Mouse (Mus musculus) stomach, postnatal 0 days (tissue): ENCODE data around the gene Tnfrsf23. TPM values are rescaled to one million over a fixed set of nuclear protein-coding genes. Genes with fewer than 3 reads are reported as not detected.
"Not testable (repeated sequence)": the region's sequence is repeated elsewhere in the genome, so short reads cannot be mapped to it uniquely, and the experiment has no call there.

Experiments
- ATAC-seq: fragments of 200-750 bp; cut with Nextera tagmentation; 2 replicates; pipeline ENCODE4 v1.8.0; 2017; ENCODE audit not compliant: low FRiP score, low TSS enrichment
- DNase-seq: peaks from one replicate; pipeline ENCODE4 v3.0.0-alpha.2; 2016; ENCODE audit warnings: low spot score
- H3K27ac ChIP-seq: fragments of 300-500 bp; sonication (generic); replicated peaks from 2 replicates; pipeline ENCODE4 v1.5.1; 2014; ENCODE audit warnings: mild to moderate bottlenecking, control low read depth
- H3K27me3 ChIP-seq: fragments of 300-500 bp; sonication (generic); 2 replicates; pipeline ENCODE4 v1.6.1; 2014; ENCODE audit warnings: low read length; ENCODE audit not compliant: control insufficient read depth, insufficient read depth
- H3K36me3 ChIP-seq: fragments of 300-500 bp; sonication (generic); 2 replicates; pipeline ENCODE4 v1.6.1; 2014; ENCODE audit warnings: low read length, mixed read lengths; ENCODE audit not compliant: control insufficient read depth, insufficient read depth
- H3K4me1 ChIP-seq: fragments of 300-500 bp; sonication (generic); replicated peaks from 2 replicates; pipeline ENCODE4 v1.6.1; 2014; ENCODE audit warnings: antibody characterized with exemption; ENCODE audit not compliant: control insufficient read depth, insufficient read depth
- H3K4me2 ChIP-seq: fragments of 300-500 bp; sonication (generic); replicated peaks from 2 replicates; pipeline ENCODE4 v1.6.1; 2014; ENCODE audit warnings: low read depth, mild to moderate bottlenecking, control low read depth, moderate library complexity
- H3K4me3 ChIP-seq: fragments of 300-500 bp; sonication (generic); 2 replicates; pipeline ENCODE4 v1.5.1; 2014; ENCODE audit warnings: low read depth, low read length, control low read depth
- H3K9ac ChIP-seq: fragments of 300-500 bp; sonication (generic); 2 replicates; pipeline ENCODE4 v1.6.1; 2014; ENCODE audit warnings: mild to moderate bottlenecking, low read length, control low read depth, mixed read lengths
- H3K9me3 ChIP-seq: fragments of 300-500 bp; sonication (generic); 2 replicates; pipeline ENCODE4 v1.6.1; 2016; ENCODE audit warnings: low read length; ENCODE audit not compliant: control insufficient read depth
- CTCF ChIP-seq: IDR thresholded peaks from 2 replicates; pipeline ENCODE4 v1.5.1; 2016; ENCODE audit warnings: antibody characterized with exemption, low read depth, mild to moderate bottlenecking, moderate library complexity
- EP300 ChIP-seq: optimal IDR thresholded peaks from 2 replicates; pipeline ENCODE3; 2016; ENCODE audit warnings: antibody characterized with exemption
- WGBS: fragments of 180-500 bp; shearing (Covaris S2); extraction: QIAGEN DNeasy Blood & Tissue Kit; methylation state at CpG from one replicate; pipeline ENCODE4 v1.1.7; 2014; 5-methylcytosine and 5-hydroxymethylcytosine counted together
- polyA plus RNA-seq: library from polyadenylated mRNA; unstranded; fragments of >200 nt; fragmentation: Nextera tagmentation; extraction: Ambion mirVana; gene quantifications from 2 replicates; pipeline ENCODE4 v1.2.1, GENCODE M21; 2015

Gene Tnfrsf23
- polyA plus RNA-seq, 1 experiment from 2014 or later, result 2.9 TPM

- no peaks in the 10 kb centered on the region for H3K27me3 ChIP-seq
- DNase-seq, result no peak
- H3K27ac ChIP-seq, result no peak overlapping the region
- H3K36me3 ChIP-seq, result no peaks in the 10 kb centered on the region
- no peak overlapping the region for H3K9ac ChIP-seq
- ATAC-seq, result peak; percentile 83
- H3K9me3 ChIP-seq, result no peaks in the 10 kb centered on the region
- no peak overlapping the region for H3K4me2 ChIP-seq
- no peaks in the 10 kb centered on the region for H3K4me1 ChIP-seq
- TF ChIP-seq CTCF (no peak), EP300 (no peak)
- H3K4me3 ChIP-seq, result no peak overlapping the region
Measured at GRCm38 (mm10) chr7:143666427-143667311, 19.0 kb downstream of the Tnfrsf23 start.

GRCm38 (mm10) chr7:143663470-143663869, 22.2 kb downstream of the Tnfrsf23 start:
- H3K27ac ChIP-seq, result no peak overlapping the region
- H3K4me1 ChIP-seq, result no peaks in the 10 kb centered on the region
- H3K36me3 ChIP-seq, result no peaks in the 10 kb centered on the region
- no peak for ATAC-seq
- DNase-seq, result no peak
- no peaks in the 10 kb centered on the region for H3K9me3 ChIP-seq
- no peaks in the 10 kb centered on the region for H3K27me3 ChIP-seq
- no peak overlapping the region for H3K4me3 ChIP-seq
- TF ChIP-seq CTCF (no peak), EP300 (no peak)
- no peak overlapping the region for H3K4me2 ChIP-seq
- WGBS, result 68% methylated on average over 2 of the region's 2 CpGs
- H3K9ac ChIP-seq, result no peak overlapping the region

- H3K4me1 ChIP-seq, result no peaks in the 10 kb centered on the region
- no peaks in the 10 kb centered on the region for H3K9me3 ChIP-seq
- no peaks in the 10 kb centered on the region for H3K36me3 ChIP-seq
- DNase-seq (no peak), ATAC-seq (no peak)
- H3K27me3 ChIP-seq, result no peaks in the 10 kb centered on the region
- H3K9ac ChIP-seq, result no peak overlapping the region
- no peak overlapping the region for H3K27ac ChIP-seq
- no peak overlapping the region for H3K4me2 ChIP-seq
- TF ChIP-seq CTCF (no peak), EP300 (no peak)
- H3K4me3 ChIP-seq, result no peak overlapping the region
Measured at GRCm38 (mm10) chr7:143660797-143661196, 24.9 kb downstream of the Tnfrsf23 start.

DNA sequence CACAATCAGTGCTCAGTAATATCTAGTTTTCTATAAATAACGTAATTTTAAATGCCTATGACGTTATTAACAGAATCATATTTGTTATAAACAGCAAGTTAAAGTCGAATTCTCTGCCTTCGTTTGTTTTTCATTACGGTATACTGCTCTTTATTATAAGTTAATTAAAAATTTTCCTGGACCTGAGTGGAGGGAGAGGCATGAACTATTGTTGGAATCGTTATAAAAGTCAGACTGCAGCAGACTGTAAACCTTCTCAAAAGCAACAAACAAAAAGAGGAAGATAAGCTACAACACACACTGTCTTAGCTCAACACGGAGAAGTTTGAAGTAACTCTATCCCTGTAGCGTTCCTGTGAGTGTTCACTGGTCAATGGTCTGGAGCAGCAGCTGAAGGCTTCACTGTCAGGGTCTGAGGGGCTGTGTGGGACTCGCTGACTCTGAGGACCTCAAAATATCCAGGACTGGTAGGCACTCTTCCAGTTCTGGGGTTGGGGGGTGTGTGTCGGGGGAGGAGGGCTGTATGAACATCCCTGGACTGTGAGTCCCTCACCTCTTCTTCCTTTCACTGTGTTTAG, 35.8 kb downstream of the Tnfrsf23 start:
- H3K27me3 ChIP-seq, H3K9me3 ChIP-seq, H3K36me3 ChIP-seq, H3K9ac ChIP-seq, ATAC-seq, DNase-seq, H3K27ac ChIP-seq, H3K4me1 ChIP-seq: not testable (repeated sequence)
- Histone ChIP-seq H3K4me3 (peak overlapping the region; percentile 55), H3K4me2 (peak overlapping the region; percentile 88; the same call in 1 of the 2 replicates)
- WGBS, result 51% methylated on average over 10 of the region's 10 CpGs

- 3% methylated on average over 39 of the region's 39 CpGs for WGBS
- ATAC-seq, result peak; percentile 94
Measured at GRCm38 (mm10) chr7:143649034-143649768, 36.5 kb downstream of the Tnfrsf23 start, which contains the start of gene Tnfrsf22. TSS of gene Tnfrsf22 (minus strand) at chr7:143649661.

GRCm38 (mm10) chr7:143643949-143644348, 41.7 kb downstream of the Tnfrsf23 start:
- H3K9ac ChIP-seq, H3K4me3 ChIP-seq, H3K4me2 ChIP-seq, H3K36me3 ChIP-seq, DNase-seq, ATAC-seq, H3K4me1 ChIP-seq, H3K27ac ChIP-seq, H3K27me3 ChIP-seq, H3K9me3 ChIP-seq: not testable (repeated sequence)
- WGBS, result 89% methylated on average over 2 of the region's 2 CpGs

More at GRCm38 (mm10) chr7:143649034-143649768, 36.5 kb downstream of the Tnfrsf23 start, which contains the start of gene Tnfrsf22:
- TF ChIP-seq CTCF (0 out of 2 replicates have a peak, but pooled peaks have one; percentile 21), EP300 (no peak)
- H3K27me3 ChIP-seq, result no peaks in the 10 kb centered on the region
- H3K9ac ChIP-seq, result peak within 1 kb of the TSS; percentile 64
- H3K4me2 ChIP-seq, result peak within 1 kb of the TSS; percentile 88
- H3K4me1 ChIP-seq, result no peaks in the 10 kb centered on the region
- H3K4me3 ChIP-seq, result peak within 1 kb of the TSS; percentile 55
- DNase-seq, result peak; percentile 85
- no peak within 1 kb of the TSS for H3K27ac ChIP-seq
- H3K36me3 ChIP-seq, result no peaks in the 10 kb centered on the region
- H3K9me3 ChIP-seq, result no peaks in the 10 kb centered on the region
